Mouse (Mus musculus) CD8-positive naive resting alpha-beta T cell, adult 2 months (primary cell): ENCODE data around the gene Sstr2.

Experiments
- DNase-seq, 2 experiments: peaks; one replicate each; pipeline ENCODE4 v3.0.0; 2022; ENCODE audit warnings: low read depth in 2 of 2, low spot score in 2 of 2

The Sstr2 gene

GRCm38 (mm10) chr11:113618672-113619419, at the start of gene Sstr2:
TSS of gene Sstr2 (plus strand) at chr11:113619342.
- peak; percentile 44 to 65 for DNase-seq

DNA sequence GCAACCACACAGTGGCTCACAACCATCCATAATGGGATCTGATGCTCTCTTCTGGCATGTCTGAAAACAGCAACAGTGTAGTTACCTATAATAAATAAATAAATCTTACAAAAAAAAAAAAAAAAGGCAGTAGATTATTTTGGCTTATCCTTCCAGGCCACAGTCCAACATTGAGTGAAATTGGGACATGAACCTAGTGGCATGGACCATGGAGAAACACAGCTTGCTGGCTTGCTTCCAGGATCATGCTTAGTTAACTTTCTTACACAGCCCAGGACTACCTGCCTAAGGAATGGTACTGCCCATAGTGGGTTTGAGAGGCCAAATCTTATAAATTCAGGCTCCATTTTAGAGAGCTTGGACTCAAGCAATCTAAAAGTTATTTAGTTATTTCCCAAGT, 47.5 kb upstream of the Sstr2 start:
- DNase-seq = no peak

- no peak for DNase-seq
Observed at GRCm38 (mm10) chr11:113572641-113573040, 46.5 kb upstream of the Sstr2 start.

GRCm38 (mm10) chr11:113577221-113577620, 41.9 kb upstream of the Sstr2 start:
- DNase-seq = no peak

DNA sequence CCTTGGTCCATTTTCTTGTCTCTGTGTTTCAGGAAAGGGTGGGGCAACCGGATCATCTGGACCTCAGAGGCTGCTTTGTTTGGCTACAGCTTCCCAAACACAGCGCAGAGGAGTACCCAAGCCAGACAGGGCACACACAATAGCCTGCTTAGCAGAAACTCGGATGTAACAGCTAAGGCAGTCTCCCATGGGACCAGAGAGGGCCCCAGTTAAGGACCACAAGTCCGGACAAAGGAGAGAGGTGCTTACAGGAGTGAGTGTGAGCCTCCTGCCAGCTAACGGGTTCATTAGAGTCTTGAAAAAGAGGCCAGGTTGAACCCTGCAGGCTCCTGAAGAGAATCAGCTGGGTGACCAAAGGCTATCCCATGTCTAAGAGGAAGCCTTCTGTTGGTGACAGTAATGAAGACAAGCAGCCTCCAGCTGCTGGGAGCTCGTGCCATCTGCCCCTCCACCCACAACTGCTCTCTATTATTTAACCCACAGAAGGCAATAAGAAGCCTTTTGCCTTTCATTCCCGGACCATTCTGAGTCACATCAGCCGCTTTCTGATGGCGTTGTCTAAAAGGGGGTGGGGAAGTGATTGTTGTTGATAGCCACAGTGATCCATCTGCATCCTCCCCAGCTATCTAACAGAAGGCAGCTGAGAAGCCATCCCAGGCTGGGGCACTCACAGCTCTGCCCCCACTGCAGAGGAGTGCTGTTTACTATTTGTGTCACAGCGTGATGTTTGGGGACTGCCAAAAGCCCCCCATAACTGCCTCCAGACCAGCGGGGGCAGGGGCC, 35.1 kb upstream of the Sstr2 start:
- DNase-seq = no peak

DNA sequence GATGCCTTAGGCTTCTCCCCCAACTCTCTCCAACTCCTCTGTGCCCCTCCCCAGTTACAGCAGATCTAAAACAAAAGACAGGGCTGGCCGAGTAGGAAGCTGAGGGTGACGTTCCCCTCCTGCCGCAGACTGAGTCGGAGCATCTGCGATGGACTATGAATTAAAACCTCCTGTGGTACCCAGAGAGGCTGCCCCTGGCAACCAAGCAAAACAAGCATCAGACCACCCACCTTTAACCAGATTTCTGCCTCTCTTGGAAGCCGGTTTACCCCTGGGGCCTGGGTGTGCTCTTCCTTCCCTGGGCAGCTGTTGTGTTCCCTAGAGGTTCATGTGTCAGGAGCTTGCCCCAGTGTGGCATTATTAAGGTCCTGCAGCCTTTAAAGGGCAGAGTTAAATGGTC, 32.7 kb upstream of the Sstr2 start:
- DNase-seq = no peak

- no peak for DNase-seq
Observed at GRCm38 (mm10) chr11:113588936-113589335, 30.2 kb upstream of the Sstr2 start.

DNA sequence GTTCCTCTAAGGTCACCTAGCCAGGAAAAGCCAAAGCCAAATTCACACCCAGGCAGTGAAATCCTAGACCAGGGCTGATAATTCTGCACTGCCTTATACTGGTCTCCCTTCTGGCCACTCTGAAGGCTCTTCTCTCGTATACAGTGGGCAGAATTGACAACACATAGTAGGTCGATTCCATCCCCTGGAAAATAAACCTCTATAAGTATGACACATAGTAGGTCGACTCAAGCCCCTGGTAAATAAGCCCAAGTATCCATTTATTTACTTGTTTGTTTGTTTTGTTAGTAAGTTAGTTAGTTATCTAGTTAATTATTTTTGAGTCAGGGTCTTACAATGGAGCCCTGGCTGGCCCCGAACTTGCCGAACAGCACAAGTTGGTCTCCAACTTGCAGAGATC, 24.0 kb upstream of the Sstr2 start:
- DNase-seq = no peak

DNA sequence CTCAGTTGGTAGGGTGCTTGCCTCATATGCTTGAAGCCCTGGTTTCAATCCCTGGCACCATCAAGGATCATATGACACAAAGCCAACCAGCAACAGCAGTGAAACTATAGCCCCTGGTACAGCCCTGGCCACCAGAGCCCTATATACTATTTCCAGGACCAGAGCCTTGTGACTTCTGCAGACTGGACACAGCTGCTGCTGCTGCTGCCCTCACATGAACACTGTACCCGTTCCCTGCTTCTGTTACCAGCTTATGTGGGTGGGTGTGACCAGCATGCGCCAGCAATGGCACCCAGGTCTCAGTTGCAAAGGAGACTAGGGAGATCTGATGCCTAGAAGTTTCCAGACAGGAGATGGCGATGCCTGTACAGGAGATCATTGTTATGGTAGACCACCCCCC, 21.5 kb upstream of the Sstr2 start:
- no peak for DNase-seq

- no peak for DNase-seq
Observed at GRCm38 (mm10) chr11:113600526-113601245, 18.5 kb upstream of the Sstr2 start.

DNA sequence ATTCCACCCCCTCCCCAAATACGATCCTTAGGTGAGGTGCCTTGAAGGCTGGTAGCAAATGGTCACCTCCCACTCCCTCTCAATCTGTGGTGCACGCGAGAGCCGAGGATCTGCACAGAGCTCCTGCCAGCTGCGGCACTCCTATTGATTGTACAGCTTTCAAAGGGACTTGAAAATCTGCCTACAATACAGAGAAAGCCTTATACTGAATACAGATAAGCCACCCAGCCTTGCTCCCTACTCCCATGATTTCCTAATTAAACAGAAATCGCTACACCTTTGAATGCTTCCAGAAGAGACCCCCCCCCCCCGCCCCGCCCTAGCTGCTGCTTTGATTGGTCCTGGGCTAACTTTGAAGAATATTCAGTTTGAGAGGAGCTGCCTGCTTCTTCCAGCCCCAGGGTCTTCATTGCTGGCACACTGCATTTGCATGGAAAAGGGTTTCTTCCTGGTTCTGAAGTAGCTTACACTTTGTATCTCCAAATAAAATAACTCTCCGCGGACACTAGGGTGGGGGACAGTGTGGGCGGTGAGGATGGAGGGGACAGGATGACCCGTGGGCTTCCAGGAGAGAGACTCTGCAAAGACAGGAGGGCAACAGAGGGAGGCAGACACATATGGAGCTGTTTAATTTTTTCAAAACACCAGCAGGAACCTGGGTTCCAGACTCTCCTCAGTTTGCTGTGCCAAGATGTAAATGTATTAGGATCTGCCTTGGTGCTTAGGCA, 17.4 kb upstream of the Sstr2 start:
- DNase-seq = no peak

- no peak for DNase-seq
Observed at GRCm38 (mm10) chr11:113607556-113607955, 11.6 kb upstream of the Sstr2 start.

- no peak for DNase-seq
Observed at GRCm38 (mm10) chr11:113609581-113609980, 9.6 kb upstream of the Sstr2 start.

GRCm38 (mm10) chr11:113610266-113610665, 8.9 kb upstream of the Sstr2 start:
- no peak for DNase-seq

DNA sequence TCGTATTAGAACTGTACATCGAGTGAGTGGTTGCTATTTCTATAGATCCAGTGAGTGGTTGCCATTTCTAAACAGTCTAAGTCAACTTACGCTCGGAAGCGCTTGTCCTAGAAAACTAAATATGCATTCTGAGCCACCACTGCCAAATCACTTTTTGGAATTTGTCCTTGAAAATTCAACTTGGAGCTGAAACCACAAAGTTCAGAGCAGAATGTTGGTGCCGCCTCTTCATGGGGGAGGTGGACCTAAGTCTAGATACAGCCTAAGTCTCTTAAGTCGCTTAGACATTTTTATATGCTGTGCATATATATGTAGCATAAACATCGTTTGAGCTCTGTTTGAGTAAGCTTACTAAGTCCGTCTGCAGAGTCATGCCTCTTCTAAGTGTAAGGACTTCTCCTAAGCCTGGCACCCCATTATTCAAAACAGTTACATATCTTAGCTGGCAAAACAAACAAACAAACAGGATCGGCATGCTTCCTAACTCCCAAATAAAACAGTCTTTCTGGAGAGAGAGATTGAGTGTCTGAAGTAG, 8.0 kb upstream of the Sstr2 start:
- DNase-seq = no peak

GRCm38 (mm10) chr11:113611664-113612611, 7.2 kb upstream of the Sstr2 start:
- DNase-seq = peak; percentile 44 to 63

GRCm38 (mm10) chr11:113614476-113614875, 4.7 kb upstream of the Sstr2 start:
- no peak for DNase-seq

- DNase-seq = peak; percentile 61 to 80
Observed at GRCm38 (mm10) chr11:113617132-113617911, 1.8 kb upstream of the Sstr2 start.

GRCm38 (mm10) chr11:113618303-113618671, 855 bp upstream of the Sstr2 start:
- no peak for DNase-seq
